Comparison of ENCODE assay signal across 11 mouse cellular contexts in genomic region chr5:102328197-102328784, GRCm38 (mm10).
A peak's percentile ranks its signal among the peaks of the same experiment; 100 is the strongest.
DNase-seq lines count a peak whose midpoint lies in the region; ATAC-seq lines count a peak whose summit lies in the region.
"Had no signal": no experiment of that assay in that cellular context is flagged by ENCODE, and none has a peak within 500 bp of the region (broad histone marks: within the 10 kb centered on the region; RNA-seq: fewer than 3 reads in every experiment).

No protein-coding gene starts in this region.

- no peak for ATAC-seq in midbrain, embryonic 14.5 days (ENCODE audit: low FRiP score, low TSS enrichment)
- ATAC-seq in midbrain, embryonic 15.5 days (replicated peaks): no peak

- no peak overlapping the region for H3K4me2 ChIP-seq in midbrain, embryonic 14.5 days (ENCODE audit: low read length)
- no peak overlapping the region for H3K4me2 ChIP-seq in midbrain, embryonic 15.5 days

- H3K27ac ChIP-seq in midbrain, embryonic 14.5 days (replicated peaks; ENCODE audit: low read depth, low read length): no peak overlapping the region
- no peak overlapping the region for H3K27ac ChIP-seq in midbrain, embryonic 15.5 days

- DNase-seq in midbrain, embryonic 14.5 days: peak; percentile 39
- peak; percentile 13 to 75 for DNase-seq in frontal cortex, postnatal 36 days (ENCODE audit: low spot score in 2 of 2)
- peak; percentile 33 to 46 for DNase-seq in left cerebral cortex, adult 9 months (ENCODE audit: low spot score in 2 of 2)
- peak; percentile 68 for DNase-seq in telencephalon, adult 2 months (ENCODE audit: low read depth, low spot score)
- no peak for DNase-seq in adrenal gland, postnatal 25 days
- no peak for DNase-seq in testis, postnatal 14 days (ENCODE audit: low spot score)
- DNase-seq: cerebellum, adult 9-11 months; gastrocnemius, postnatal 25 days; liver; thymus, adult 18-20 months had no signal

- no peak overlapping the region for H3K4me3 ChIP-seq in midbrain, embryonic 14.5 days (replicated peaks; ENCODE audit: low read depth, low read length)
- H3K4me3 ChIP-seq in midbrain, embryonic 15.5 days: no peak overlapping the region

- no peak overlapping the region for H3K9ac ChIP-seq in midbrain, embryonic 14.5 days (replicated peaks; ENCODE audit: low read length)
- no peak overlapping the region for H3K9ac ChIP-seq in midbrain, embryonic 15.5 days

- H3K27me3 ChIP-seq in midbrain, embryonic 14.5 days (ENCODE audit: control insufficient read depth, insufficient read depth, low read length): no peaks in the 10 kb centered on the region
- no peaks in the 10 kb centered on the region for H3K27me3 ChIP-seq in midbrain, embryonic 15.5 days (replicated peaks)

- H3K36me3 ChIP-seq in midbrain, embryonic 14.5 days (ENCODE audit: control insufficient read depth, insufficient read depth, low read length): no peaks in the 10 kb centered on the region
- H3K36me3 ChIP-seq in midbrain, embryonic 15.5 days (replicated peaks): no peaks in the 10 kb centered on the region

- WGBS in midbrain, embryonic 14.5 days: 62% methylated on average over 2 of the region's 2 CpGs
- 42% methylated on average over 2 of the region's 2 CpGs for WGBS in midbrain, embryonic 15.5 days

- H3K9me3 ChIP-seq in midbrain, embryonic 14.5 days (ENCODE audit: control insufficient read depth, low read length): no peaks in the 10 kb centered on the region
- no peaks in the 10 kb centered on the region for H3K9me3 ChIP-seq in midbrain, embryonic 15.5 days

- H3K4me1 ChIP-seq in midbrain, embryonic 14.5 days (ENCODE audit: control insufficient read depth, insufficient read depth, low read length): no peaks in the 10 kb centered on the region
- H3K4me1 ChIP-seq in midbrain, embryonic 15.5 days: no peaks in the 10 kb centered on the region

Comparison
In these comparisons a context has a peak if more than half of its experiments do, and no peak if none do; other contexts are left out.
1. DNase-seq: peak in midbrain, embryonic 14.5 days (single experiment), frontal cortex, postnatal 36 days (2 of 2), left cerebral cortex, adult 9 months (2 of 2) and telencephalon, adult 2 months (single experiment); none in adrenal gland, postnatal 25 days (single experiment) and testis, postnatal 14 days (single experiment).